Mouse (Mus musculus) kidney, adult 2 months (tissue): ENCODE measurements around the gene Dffa.

Experiments
- CTCF ChIP-seq: fragments of 200-500 bp; conservative IDR thresholded peaks from 2 replicates; pipeline ENCODE4 v1.5.1; 2011; ENCODE audit warnings: low read depth, mild to moderate bottlenecking, control low read depth, low read length, moderate library complexity, mixed read lengths; ENCODE audit not compliant: insufficient read depth, insufficient read length
- POLR2A ChIP-seq: fragments of 200-500 bp; IDR thresholded peaks from one replicate; pipeline ENCODE4 v1.6.1; 2011; ENCODE audit warnings: low read depth, low read length, control low read depth

DNA sequence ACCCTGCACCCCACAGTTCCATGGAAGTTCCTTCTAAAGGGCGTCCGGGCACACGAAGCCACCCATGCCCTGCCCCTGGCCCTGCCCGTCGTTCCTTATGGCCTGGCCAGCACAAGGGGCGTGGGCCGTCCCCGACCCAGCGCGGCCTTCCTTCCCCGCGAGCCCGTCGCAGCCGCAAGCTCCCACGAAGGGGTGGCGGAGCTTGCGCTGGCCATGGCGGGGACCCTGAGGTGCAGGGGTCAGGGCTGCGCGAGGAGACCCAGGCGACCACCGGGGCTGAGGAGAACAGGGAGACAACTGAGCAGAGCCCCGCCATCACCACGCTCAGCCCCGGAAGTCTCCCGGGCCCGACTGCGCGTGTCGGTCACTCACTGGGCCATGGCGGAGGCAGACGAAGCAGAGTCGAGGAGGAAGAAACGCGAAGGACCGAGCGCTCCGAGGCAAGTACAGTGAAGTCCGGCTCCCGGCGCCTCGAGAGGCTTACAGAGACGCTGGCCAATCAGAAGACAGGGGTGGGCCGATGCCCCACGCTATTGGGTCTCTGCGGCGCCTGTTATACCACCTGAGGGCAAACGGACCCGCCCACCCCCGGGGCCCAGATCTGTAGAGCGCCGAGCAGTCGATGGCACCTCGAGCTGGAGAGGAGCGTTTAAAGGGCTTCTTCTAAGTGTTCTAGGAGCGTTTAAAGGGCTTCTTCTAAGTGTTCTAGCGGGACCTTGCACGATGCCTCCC, 62.4 kb downstream of the Dffa start, which contains the start of gene Pgd:
- no peak for TF ChIP-seq CTCF
- TF ChIP-seq POLR2A = peak; percentile 59
